Mouse (Mus musculus): ENCODE measurements around the gene Clec16a. TPM values are rescaled to one million over a fixed set of nuclear protein-coding genes. Genes with fewer than 3 reads are reported as not detected.

Gene Clec16a
- polyA plus RNA-seq, 1 experiment = 25.2 TPM

DNA sequence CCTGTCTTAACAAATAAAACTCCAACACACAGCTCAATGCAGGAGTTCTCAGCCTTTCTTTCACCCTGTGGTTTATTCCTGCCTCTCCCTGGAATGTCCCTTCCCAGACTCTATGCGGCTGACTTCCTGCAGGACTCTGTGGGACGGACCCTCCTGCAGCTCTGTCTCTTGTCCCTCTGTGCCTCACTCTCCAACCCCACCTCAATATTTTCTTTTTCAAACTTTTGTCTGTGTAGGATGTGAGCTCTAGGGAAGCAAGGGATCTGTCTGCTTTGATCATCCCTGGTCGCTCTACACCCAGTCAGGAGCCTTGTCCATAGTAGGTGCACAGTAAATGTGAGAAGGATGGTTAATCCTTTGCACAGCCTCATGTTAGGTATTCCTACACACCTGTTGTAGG is 16.8 kb upstream of the Clec16a start:
- H3K4me1 ChIP-seq (replicated peaks; ENCODE audit: control insufficient read depth, insufficient read depth, low read length) = peaks cover 30% of the 10 kb centered on the region
- 95% methylated on average over 3 of the region's 3 CpGs for WGBS
- H3K36me3 ChIP-seq (ENCODE audit: control insufficient read depth, insufficient read depth, low read length) = no peaks in the 10 kb centered on the region; the same call in 1 of the 2 replicates
- no peaks in the 10 kb centered on the region for H3K27me3 ChIP-seq (ENCODE audit: control insufficient read depth, insufficient read depth, low read length)
- no peak for DNase-seq
- no peak for TF ChIP-seq CTCF (IDR thresholded peaks at IDR 0.05; ENCODE audit: borderline replicate concordance, control insufficient read depth, extremely low read depth, insufficient read depth, low read length, poor library complexity)
- no peak for TF ChIP-seq POLR2A (IDR thresholded peaks at IDR 0.05; ENCODE audit: control insufficient read depth, extremely low read depth, insufficient read depth, low read length, poor library complexity)
- H3K4me3 ChIP-seq (ENCODE audit: control insufficient read depth, insufficient read depth, low read length) = no peak overlapping the region
- no peak overlapping the region for H3K27ac ChIP-seq (ENCODE audit: control insufficient read depth, insufficient read depth, low read length)

DNA sequence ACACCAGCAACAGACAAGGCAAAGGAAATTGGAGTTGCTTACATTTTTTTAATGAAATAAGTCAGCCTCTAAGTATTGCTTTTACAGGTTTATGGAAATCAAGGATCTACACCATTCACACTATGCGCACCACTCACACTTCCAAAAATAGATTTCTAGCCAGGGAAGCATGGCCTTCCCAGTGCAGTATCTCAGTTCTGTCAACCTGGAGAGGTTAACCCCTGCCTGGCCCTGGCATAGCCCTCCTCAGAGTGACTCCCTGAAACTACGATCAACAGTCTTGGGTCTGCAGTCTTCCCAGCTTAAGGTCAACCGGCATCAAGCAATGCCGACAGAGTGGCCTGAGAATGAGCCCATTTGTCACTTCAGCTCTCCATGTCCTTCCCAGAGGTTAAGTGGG is 15.0 kb upstream of the Clec16a start:
- Histone ChIP-seq H3K36me3 (ENCODE audit: control insufficient read depth, insufficient read depth, low read length) (no peaks in the 10 kb centered on the region; the same call in 1 of the 2 replicates), H3K4me3 (ENCODE audit: control insufficient read depth, insufficient read depth, low read length) (no peak overlapping the region), H3K4me1 (replicated peaks; ENCODE audit: control insufficient read depth, insufficient read depth, low read length) (peaks cover 17% of the 10 kb centered on the region), H3K27ac (ENCODE audit: control insufficient read depth, insufficient read depth, low read length) (no peak overlapping the region), H3K27me3 (ENCODE audit: control insufficient read depth, insufficient read depth, low read length) (no peaks in the 10 kb centered on the region)
- WGBS = 100% methylated on average over 4 of the region's 4 CpGs
- TF ChIP-seq CTCF (IDR thresholded peaks at IDR 0.05; ENCODE audit: borderline replicate concordance, control insufficient read depth, extremely low read depth, insufficient read depth, low read length, poor library complexity) (no peak), POLR2A (IDR thresholded peaks at IDR 0.05; ENCODE audit: control insufficient read depth, extremely low read depth, insufficient read depth, low read length, poor library complexity) (no peak)
- DNase-seq = no peak

DNA sequence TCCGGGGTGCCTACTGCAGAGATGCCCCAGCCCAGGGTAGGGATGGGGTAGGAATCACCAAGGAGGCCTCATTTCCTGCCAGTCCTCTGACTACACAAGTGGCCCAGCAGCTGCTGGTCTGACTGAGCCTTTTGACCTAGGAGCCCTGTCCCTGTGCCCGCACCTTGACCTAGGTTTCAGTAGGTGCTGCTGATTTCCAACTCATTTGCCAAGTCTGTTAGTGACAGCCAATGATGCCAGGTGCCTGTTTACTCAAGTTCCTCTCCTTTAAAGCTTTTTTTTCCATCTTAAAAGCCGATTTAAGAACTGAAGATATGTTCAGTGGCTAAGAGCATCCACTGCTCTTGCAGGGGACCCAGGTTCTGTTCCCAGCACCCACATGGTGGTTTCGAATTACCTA is 11.4 kb upstream of the Clec16a start:
- WGBS = 95% methylated on average over 4 of the region's 4 CpGs
- DNase-seq = no peak
- Histone ChIP-seq H3K4me3 (ENCODE audit: control insufficient read depth, insufficient read depth, low read length) (no peak overlapping the region), H3K27me3 (ENCODE audit: control insufficient read depth, insufficient read depth, low read length) (no peaks in the 10 kb centered on the region), H3K4me1 (replicated peaks; ENCODE audit: control insufficient read depth, insufficient read depth, low read length) (peaks cover 15% of the 10 kb centered on the region), H3K36me3 (ENCODE audit: control insufficient read depth, insufficient read depth, low read length) (no peaks in the 10 kb centered on the region; the same call in 1 of the 2 replicates), H3K27ac (ENCODE audit: control insufficient read depth, insufficient read depth, low read length) (no peak overlapping the region)
- TF ChIP-seq CTCF (IDR thresholded peaks at IDR 0.05; ENCODE audit: borderline replicate concordance, control insufficient read depth, extremely low read depth, insufficient read depth, low read length, poor library complexity) (no peak), POLR2A (IDR thresholded peaks at IDR 0.05; ENCODE audit: control insufficient read depth, extremely low read depth, insufficient read depth, low read length, poor library complexity) (no peak)

DNA sequence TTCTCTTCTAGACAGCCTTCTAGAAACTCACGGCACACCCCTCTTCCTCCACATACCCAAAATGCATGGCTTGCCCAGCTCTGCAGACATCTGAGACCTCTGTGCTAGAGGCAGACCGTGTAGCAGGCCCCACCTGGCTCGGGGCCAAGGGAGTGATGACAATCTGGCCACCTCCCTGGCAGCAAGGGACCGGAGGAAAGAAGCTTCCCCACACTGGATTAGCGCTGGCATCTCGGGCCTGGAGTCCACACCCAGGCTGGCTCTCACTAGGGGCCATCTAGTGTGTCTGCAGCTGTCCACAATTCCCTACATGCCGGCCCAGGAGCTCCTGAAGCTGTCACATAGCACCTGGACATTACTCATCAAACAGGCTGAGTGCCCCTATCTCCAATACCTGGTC is 10.6 kb upstream of the Clec16a start:
- Histone ChIP-seq H3K36me3 (ENCODE audit: control insufficient read depth, insufficient read depth, low read length) (no peaks in the 10 kb centered on the region; the same call in 1 of the 2 replicates), H3K4me1 (replicated peaks; ENCODE audit: control insufficient read depth, insufficient read depth, low read length) (peaks cover 11% of the 10 kb centered on the region), H3K27me3 (ENCODE audit: control insufficient read depth, insufficient read depth, low read length) (no peaks in the 10 kb centered on the region), H3K4me3 (ENCODE audit: control insufficient read depth, insufficient read depth, low read length) (no peak overlapping the region), H3K27ac (ENCODE audit: control insufficient read depth, insufficient read depth, low read length) (no peak overlapping the region)
- DNase-seq = no peak
- no peak for TF ChIP-seq CTCF (IDR thresholded peaks at IDR 0.05; ENCODE audit: borderline replicate concordance, control insufficient read depth, extremely low read depth, insufficient read depth, low read length, poor library complexity)
- no peak for TF ChIP-seq POLR2A (IDR thresholded peaks at IDR 0.05; ENCODE audit: control insufficient read depth, extremely low read depth, insufficient read depth, low read length, poor library complexity)
- WGBS = 91% methylated on average over 7 of the region's 7 CpGs

DNA sequence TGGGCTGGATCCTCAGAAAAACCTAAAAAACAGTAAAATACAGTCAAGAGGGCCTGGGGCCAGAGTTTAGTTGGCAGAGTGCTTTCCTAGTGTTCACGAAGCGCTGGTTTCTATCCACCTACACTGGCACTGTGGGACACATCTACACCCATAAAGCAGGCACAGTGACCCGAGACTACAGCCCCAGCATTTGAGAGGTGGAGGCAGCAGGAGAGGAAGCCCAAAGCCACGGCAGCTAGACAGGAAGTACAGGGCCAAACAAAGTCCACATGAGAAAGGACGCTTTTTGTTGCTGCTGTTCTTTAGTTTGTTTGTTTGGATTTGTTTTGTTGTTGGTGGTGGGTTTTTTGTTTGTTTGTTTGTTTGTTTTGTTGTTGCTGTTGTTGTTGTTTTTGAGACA is 8.8 kb upstream of the Clec16a start:
- WGBS = 51% methylated on average over 5 of the region's 5 CpGs
- DNase-seq = no peak
- TF ChIP-seq POLR2A (IDR thresholded peaks at IDR 0.05; ENCODE audit: control insufficient read depth, extremely low read depth, insufficient read depth, low read length, poor library complexity) (no peak), CTCF (IDR thresholded peaks at IDR 0.05; ENCODE audit: borderline replicate concordance, control insufficient read depth, extremely low read depth, insufficient read depth, low read length, poor library complexity) (no peak)
- Histone ChIP-seq H3K36me3 (ENCODE audit: control insufficient read depth, insufficient read depth, low read length) (no peaks in the 10 kb centered on the region), H3K4me1 (replicated peaks; ENCODE audit: control insufficient read depth, insufficient read depth, low read length) (peaks cover 24% of the 10 kb centered on the region), H3K27me3 (ENCODE audit: control insufficient read depth, insufficient read depth, low read length) (no peaks in the 10 kb centered on the region), H3K27ac (ENCODE audit: control insufficient read depth, insufficient read depth, low read length) (no peak overlapping the region), H3K4me3 (ENCODE audit: control insufficient read depth, insufficient read depth, low read length) (no peak overlapping the region)

DNA sequence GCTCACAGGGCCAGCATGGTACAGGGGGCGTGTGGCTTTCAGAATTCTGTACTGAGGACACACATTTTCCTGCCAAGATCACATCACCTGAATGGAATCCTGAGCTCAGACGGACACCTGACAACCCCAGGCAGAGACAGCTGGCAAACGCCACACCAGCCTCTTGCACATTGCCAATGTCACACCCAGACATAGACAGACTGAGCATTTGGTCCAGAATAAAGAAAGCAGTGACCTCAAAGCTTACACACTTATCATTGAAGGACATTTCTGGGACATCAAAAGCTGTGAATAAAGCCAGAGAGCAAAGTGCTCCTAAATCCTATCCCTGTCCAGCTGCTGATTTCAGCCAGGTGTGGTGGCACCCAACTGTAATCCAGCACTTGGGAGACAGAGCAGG is 8.2 kb upstream of the Clec16a start:
- WGBS = 93% methylated on average over 3 of the region's 3 CpGs
- no peak overlapping the region for H3K27ac ChIP-seq (ENCODE audit: control insufficient read depth, insufficient read depth, low read length)
- DNase-seq = no peak

More for the DNA sequence above, 8.2 kb upstream of the Clec16a start:
- H3K4me1 ChIP-seq (replicated peaks; ENCODE audit: control insufficient read depth, insufficient read depth, low read length) = peaks cover 30% of the 10 kb centered on the region
- TF ChIP-seq POLR2A (IDR thresholded peaks at IDR 0.05; ENCODE audit: control insufficient read depth, extremely low read depth, insufficient read depth, low read length, poor library complexity) (no peak), CTCF (IDR thresholded peaks at IDR 0.05; ENCODE audit: borderline replicate concordance, control insufficient read depth, extremely low read depth, insufficient read depth, low read length, poor library complexity) (no peak)
- H3K27me3 ChIP-seq (ENCODE audit: control insufficient read depth, insufficient read depth, low read length) = no peaks in the 10 kb centered on the region
- no peaks in the 10 kb centered on the region for H3K36me3 ChIP-seq (ENCODE audit: control insufficient read depth, insufficient read depth, low read length)
- H3K4me3 ChIP-seq (ENCODE audit: control insufficient read depth, insufficient read depth, low read length) = no peak overlapping the region
